Mouse (Mus musculus): ENCODE results near the gene Hpgds. TPM values are rescaled to one million over a fixed set of nuclear protein-coding genes. Genes with fewer than 3 reads are reported as not detected.

Gene Hpgds
- polyA plus RNA-seq (2015; fragmentation: Nextera tagmentation; extraction: Ambion mirVana) = 4.3 and 4.8 TPM in 2 replicates

DNA sequence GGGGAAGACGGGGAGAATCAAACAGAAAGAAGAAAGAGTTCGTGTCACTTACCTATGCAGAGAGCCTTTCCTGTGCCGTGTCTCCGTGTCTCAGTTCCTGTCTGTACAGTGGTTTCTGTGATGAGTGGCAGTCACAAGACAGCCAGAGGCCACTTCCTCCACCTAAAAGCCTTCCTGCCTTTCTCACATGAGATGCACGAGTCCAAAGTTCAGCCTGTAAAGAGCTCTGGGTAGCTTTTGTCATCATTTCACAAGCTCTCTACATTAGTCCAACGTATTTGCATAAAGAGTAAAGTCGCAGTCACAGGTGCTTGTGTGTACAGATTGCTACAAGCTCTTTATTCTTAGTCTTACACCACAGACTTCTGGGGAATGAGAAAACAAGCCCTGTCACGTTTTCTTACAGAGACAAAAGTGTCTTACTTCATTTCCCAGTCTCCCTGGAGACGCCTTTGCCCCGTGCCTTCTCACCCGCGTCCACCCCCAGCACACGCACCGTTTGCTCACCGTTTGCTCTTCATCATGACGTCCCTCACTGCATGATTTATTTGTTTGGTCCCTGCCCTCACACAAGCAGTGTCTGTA, at the start of gene Hpgds:
Gene Hpgds, minus strand, starts transcription at position 288 of the 585 bp plus-strand sequence.
- 17% methylated on average over 16 of the region's 16 CpGs for WGBS
- no peak within 1 kb of the TSS for H3K4me3 ChIP-seq

DNA sequence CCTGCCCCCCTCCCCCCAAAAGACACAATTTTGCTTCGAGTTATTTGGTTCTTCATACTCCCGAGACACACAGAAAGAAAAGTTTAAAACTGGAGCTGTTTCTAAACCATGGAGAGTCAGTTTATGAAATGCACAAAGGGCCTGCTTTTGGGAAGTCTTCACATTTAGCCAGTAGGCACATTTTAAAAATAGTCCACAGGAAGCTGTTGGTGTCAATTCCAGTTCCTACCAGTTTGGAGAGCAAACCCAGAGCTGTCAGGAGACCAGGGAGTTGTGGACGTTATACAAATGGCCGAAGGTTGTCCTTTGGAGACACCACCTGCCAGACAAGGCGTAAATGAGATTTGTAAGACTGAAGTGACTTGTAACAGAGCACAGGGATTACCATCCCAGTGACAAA, 20.3 kb upstream of the Hpgds start:
- Histone ChIP-seq H3K4me3 (no peak overlapping the region), H3K27ac (no peak overlapping the region), H3K4me1 (no peaks in the 10 kb centered on the region), H3K9me3 (no peaks in the 10 kb centered on the region), H3K36me3 (replicated peaks) (no peaks in the 10 kb centered on the region), H3K27me3 (replicated peaks) (no peaks in the 10 kb centered on the region), H3K9ac (no peak overlapping the region), H3K4me2 (no peak overlapping the region)
- ATAC-seq (replicated peaks) = no peak
- WGBS = 56% methylated on average over 5 of the region's 5 CpGs

More for the DNA sequence above, at the start of gene Hpgds:
- H3K27ac ChIP-seq = no peak within 1 kb of the TSS
- no peak within 1 kb of the TSS for H3K9ac ChIP-seq
- H3K36me3 ChIP-seq (replicated peaks) = no peaks in the 10 kb centered on the region
- H3K4me1 ChIP-seq = 0 out of 2 replicates have a peak, but pooled peaks cover 9% of the 10 kb centered on the region
- H3K27me3 ChIP-seq (replicated peaks) = no peaks in the 10 kb centered on the region
- H3K4me2 ChIP-seq = peak within 1 kb of the TSS; percentile 32
- 0 out of 2 replicates have a peak, but pooled peaks have one; percentile 37 for ATAC-seq (replicated peaks)
- no peaks in the 10 kb centered on the region for H3K9me3 ChIP-seq

DNA sequence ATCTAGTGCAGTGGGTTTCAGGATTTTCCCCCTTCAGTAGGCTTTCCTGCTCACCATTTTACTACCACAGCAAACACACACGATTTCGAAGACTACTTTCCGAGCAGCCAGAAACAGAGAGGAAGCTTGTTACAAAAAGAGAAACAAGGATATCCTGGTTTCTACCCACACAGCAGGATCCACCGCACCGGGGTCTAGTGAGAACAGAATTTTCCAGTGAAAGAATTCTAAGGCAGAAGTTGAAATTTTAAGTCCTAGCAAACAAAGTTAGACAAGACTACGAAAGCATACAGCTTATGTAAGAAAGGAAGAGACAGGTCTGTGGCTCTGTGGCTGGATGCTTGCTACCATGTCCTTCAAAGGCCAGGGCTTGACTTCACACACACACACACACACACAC, 19.4 kb upstream of the Hpgds start:
- 79% methylated on average over 6 of the region's 6 CpGs for WGBS
- no peaks in the 10 kb centered on the region for H3K36me3 ChIP-seq (replicated peaks)

DNA sequence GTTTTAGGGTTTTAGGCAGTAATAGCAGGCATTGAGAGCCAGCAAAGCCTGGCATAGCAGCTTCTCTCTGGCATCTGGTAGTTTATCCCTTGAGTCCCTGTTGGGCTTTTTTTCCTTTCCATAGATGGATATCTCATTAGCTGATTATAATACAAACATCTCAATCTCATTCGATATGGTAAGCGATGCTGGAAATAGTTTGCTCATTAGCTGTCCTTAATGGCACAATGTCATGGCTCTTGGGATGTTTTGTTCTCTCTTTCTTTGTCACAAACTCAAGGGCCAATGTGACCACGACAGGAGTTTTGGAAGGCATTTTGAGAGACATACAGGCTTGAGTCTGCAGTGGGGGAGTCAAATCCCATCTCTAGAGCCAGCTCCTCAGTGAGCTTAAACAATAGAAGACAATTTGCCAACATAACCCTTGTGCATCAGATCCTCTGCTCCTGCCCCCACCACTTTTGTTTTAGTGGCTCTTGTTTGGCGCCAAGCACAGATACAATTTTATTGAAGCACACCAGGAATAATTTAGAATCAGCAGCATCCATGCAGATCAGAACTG, 14.8 kb upstream of the Hpgds start:
- Histone ChIP-seq H3K27ac (no peak overlapping the region), H3K4me2 (no peak overlapping the region), H3K9ac (no peak overlapping the region), H3K36me3 (replicated peaks) (no peaks in the 10 kb centered on the region), H3K4me1 (no peaks in the 10 kb centered on the region), H3K27me3 (replicated peaks) (no peaks in the 10 kb centered on the region), H3K9me3 (no peaks in the 10 kb centered on the region), H3K4me3 (no peak overlapping the region)
- no peak for ATAC-seq (replicated peaks)
- WGBS = 52% methylated on average over 4 of the region's 4 CpGs

More for the DNA sequence above, 19.4 kb upstream of the Hpgds start:
- Histone ChIP-seq H3K9me3 (no peaks in the 10 kb centered on the region), H3K4me1 (no peaks in the 10 kb centered on the region), H3K4me3 (no peak overlapping the region), H3K27ac (no peak overlapping the region), H3K9ac (no peak overlapping the region), H3K27me3 (replicated peaks) (no peaks in the 10 kb centered on the region), H3K4me2 (no peak overlapping the region)
- ATAC-seq (replicated peaks) = no peak

DNA sequence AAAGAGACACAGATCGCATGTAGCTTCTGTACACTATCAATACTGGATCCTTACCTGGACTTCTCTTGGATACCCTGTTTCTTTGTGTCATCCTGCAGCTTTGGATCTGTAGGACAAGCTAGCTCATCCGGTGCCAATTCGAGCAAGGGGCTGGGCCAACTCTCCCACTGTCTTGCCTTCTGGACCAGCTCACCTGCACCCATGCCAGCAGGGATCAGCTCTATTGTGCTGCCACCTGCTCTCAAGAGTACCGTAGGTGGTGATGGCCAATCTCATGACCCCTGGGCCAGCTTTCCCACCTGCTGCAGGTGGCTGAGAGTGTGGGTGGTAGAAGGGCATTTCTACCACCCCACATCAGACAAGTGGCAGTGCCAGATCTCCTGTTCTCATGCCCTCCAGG, 12.3 kb upstream of the Hpgds start:
- Histone ChIP-seq H3K27me3 (replicated peaks) (no peaks in the 10 kb centered on the region), H3K27ac (no peak overlapping the region), H3K36me3 (replicated peaks) (no peaks in the 10 kb centered on the region), H3K4me3 (no peak overlapping the region), H3K4me2 (no peak overlapping the region), H3K9me3 (no peaks in the 10 kb centered on the region), H3K9ac (no peak overlapping the region), H3K4me1 (no peaks in the 10 kb centered on the region)
- no peak for ATAC-seq (replicated peaks)
- 90% methylated on average over 4 of the region's 4 CpGs for WGBS

DNA sequence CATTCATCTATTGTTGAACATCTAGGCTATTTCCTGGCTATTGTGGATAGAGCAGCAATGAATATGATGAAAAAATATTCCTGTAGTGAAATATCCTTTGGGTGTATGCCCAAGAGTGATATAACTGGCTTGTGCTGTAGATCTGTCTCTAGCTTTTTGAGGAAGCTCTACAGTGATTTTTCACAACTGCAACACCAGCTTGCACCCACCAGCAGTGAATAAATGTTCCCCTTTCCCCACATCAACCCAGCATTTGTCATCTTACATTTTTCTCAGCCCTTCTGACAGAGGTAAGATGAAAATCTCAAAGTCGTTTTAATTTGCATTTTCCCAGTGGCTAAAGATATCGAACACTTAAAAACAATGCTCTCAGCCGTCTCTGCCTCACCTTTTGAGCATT, 8.9 kb upstream of the Hpgds start:
- Histone ChIP-seq H3K9ac (no peak overlapping the region), H3K4me2 (no peak overlapping the region), H3K36me3 (replicated peaks) (no peaks in the 10 kb centered on the region), H3K4me1 (no peaks in the 10 kb centered on the region), H3K9me3 (no peaks in the 10 kb centered on the region), H3K4me3 (no peak overlapping the region), H3K27ac (no peak overlapping the region), H3K27me3 (replicated peaks) (no peaks in the 10 kb centered on the region)
- ATAC-seq (replicated peaks) = no peak
- 71% methylated on average over 3 of the region's 3 CpGs for WGBS

DNA sequence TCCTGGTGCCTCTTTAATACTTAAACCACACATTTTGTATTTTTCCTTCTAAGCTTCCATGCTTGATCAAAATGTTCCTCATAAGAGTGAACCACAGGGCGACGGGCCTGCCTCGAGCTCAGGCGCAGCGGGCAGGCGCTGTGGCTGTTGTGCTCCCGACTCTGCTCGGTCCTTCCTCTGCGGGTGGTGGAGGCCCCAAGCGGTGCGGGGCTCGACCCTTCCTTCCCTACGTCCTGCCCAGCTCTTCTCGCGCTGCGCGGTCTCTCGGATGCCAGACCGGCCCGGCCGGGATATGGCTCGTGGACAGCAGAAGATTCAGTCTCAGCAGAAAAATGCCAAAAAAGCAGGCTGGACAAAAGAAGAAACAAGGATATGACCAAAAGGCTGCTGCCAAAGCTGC, 6.0 kb upstream of the Hpgds start:
- 0 out of 2 replicates have a peak overlapping the region, but pooled peaks have one; percentile 15 for H3K4me3 ChIP-seq
- 12% methylated on average over 22 of the region's 22 CpGs for WGBS
- no peak overlapping the region for H3K9ac ChIP-seq

DNA sequence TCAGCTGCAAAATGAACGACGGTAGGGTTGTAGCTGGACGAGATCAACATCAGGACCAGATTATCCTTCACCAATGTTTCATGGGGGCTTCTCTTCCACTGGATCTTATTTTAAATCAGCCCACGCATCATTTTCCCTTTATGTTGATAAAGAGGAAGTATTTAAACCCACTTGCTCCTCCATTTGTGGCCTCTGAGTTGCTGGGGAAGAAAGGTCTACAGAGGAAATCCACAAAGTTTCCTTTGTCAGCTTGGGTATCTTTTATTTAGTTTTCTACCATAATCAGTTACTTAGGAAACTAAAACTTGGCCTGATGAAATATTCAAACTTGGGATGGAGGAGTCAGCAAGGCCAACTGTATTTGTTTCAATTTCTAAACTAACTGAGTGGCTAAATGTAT, 1.7 kb upstream of the Hpgds start:
- Histone ChIP-seq H3K27ac (no peak overlapping the region), H3K4me3 (no peak overlapping the region), H3K4me1 (0 out of 2 replicates have a peak, but pooled peaks cover 5% of the 10 kb centered on the region), H3K36me3 (replicated peaks) (no peaks in the 10 kb centered on the region), H3K4me2 (no peak overlapping the region), H3K9me3 (no peaks in the 10 kb centered on the region), H3K9ac (no peak overlapping the region), H3K27me3 (replicated peaks) (no peaks in the 10 kb centered on the region)
- WGBS = 93% methylated on average over 4 of the region's 4 CpGs
- no peak for ATAC-seq (replicated peaks)

More for the DNA sequence above, 6.0 kb upstream of the Hpgds start:
- Histone ChIP-seq H3K4me2 (peak overlapping the region; percentile 45), H3K9me3 (no peaks in the 10 kb centered on the region), H3K27me3 (replicated peaks) (no peaks in the 10 kb centered on the region), H3K27ac (no peak overlapping the region), H3K36me3 (replicated peaks) (no peaks in the 10 kb centered on the region), H3K4me1 (no peaks in the 10 kb centered on the region)
- no peak for ATAC-seq (replicated peaks)

DNA sequence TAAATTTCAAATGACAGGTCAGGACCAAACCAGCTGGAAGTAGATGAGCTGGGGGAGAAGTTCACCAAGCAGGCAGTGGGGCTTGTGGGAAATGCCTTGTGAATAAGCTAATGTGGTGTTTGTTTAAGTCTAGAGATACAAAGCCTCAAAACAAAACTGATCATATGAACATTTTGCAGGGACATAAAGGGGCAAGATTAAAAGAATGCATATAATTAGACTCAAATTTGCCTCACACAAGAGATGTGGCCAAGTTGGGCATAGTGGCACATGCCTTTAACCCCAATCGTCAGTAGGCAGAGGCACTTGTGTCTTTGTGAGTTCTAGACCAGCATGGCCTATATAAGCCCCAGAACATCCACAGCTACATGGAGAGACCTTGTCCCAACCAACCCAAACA, 2.4 kb downstream of the Hpgds start:
- Histone ChIP-seq H3K4me2 (no peak overlapping the region), H3K4me3 (no peak overlapping the region), H3K27ac (no peak overlapping the region), H3K9me3 (no peaks in the 10 kb centered on the region), H3K9ac (no peak overlapping the region), H3K36me3 (replicated peaks) (no peaks in the 10 kb centered on the region), H3K4me1 (peaks cover 13% of the 10 kb centered on the region; the same call in 1 of the 2 replicates), H3K27me3 (replicated peaks) (no peaks in the 10 kb centered on the region)
- ATAC-seq (replicated peaks) = no peak
- 75% methylated on average over 1 of the region's 1 CpGs for WGBS

DNA sequence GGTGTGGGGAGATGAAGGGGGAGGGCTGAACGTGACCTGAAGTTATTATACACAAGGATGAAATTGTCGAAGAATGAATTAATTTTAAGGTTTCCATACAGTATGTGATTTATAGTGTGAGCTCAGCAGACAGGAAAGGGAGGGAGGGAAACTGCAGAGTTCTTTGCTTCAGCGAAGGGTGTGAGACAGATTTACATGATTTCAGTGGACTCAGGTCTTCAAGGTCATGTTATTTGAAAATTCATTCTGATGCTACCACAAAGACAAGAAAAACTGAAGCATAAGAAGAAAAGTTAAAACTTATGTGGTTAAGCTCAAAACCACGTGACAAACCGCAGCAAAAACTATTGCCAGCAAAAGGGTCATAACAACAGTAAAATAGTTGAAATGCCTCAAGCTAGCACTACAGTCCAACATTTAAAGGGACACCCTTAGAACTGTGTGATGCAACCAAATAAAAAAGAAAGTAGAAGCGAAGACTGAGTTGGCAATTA, 3.9 kb downstream of the Hpgds start:
- no peak; the same call in 1 of the 2 replicates for ATAC-seq (replicated peaks)
- Histone ChIP-seq H3K4me3 (no peak overlapping the region), H3K9me3 (no peaks in the 10 kb centered on the region), H3K9ac (no peak overlapping the region), H3K27ac (no peak overlapping the region), H3K4me2 (no peak overlapping the region), H3K4me1 (peaks cover 13% of the 10 kb centered on the region; the same call in 1 of the 2 replicates), H3K36me3 (replicated peaks) (no peaks in the 10 kb centered on the region), H3K27me3 (replicated peaks) (no peaks in the 10 kb centered on the region)
- 43% methylated on average over 6 of the region's 6 CpGs for WGBS

DNA sequence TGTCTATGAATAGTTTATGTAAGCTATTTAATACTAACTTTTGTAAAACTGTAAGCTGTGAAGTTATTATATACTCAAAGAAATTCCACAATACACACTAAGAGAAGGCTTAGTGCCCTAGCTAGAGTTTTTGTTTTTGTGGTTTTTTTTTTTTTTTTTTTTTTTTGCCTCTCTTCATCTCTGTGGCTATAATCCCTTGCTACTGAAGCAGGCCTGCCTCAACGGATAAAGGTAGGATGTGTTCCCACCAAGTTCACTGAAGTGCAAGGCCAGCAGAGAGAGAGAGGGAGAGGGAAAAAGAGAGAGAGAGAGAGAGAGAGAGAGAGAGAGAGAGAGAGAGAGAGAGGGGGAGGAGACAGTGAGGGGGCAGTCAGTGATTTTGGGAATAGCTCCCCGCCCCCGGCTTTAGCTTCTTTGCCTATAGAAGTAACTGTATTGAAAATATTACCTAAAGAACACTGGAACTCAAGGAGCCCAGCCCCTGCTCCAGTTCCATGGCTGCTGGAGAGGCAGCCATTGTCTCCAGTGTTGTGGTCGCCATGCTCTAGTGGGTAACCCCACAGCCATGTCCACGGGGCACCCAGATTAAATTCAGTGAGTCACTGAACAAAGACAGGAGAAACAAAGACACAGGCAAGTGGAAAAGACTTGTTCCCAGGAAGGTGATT, 4.5 kb downstream of the Hpgds start:
- Histone ChIP-seq H3K4me2 (no peak overlapping the region), H3K9me3 (no peaks in the 10 kb centered on the region), H3K4me3 (no peak overlapping the region), H3K4me1 (peaks cover 13% of the 10 kb centered on the region; the same call in 1 of the 2 replicates), H3K27ac (no peak overlapping the region), H3K36me3 (replicated peaks) (no peaks in the 10 kb centered on the region), H3K27me3 (replicated peaks) (no peaks in the 10 kb centered on the region), H3K9ac (no peak overlapping the region)
- 8% methylated on average over 5 of the region's 5 CpGs for WGBS
- ATAC-seq (replicated peaks) = peak; percentile 37; the same call in 1 of the 2 replicates

DNA sequence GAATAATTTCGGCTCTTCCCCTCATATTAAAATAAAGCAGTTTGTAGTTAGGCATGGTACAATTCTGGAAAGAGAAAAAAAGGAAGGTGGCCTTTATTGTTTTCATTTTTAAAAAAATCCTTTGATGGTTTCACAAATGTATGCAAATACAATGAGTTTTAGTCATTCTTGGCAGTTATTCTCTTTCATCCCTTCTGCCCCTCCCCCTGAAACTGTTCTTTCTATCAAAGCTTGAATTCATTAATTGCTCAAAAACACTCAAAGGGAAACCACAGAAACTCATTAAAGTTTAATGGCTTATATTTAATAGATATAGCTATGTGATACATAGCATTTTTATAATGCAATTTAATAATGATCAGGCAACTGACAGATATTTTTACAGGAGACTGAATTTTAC, 6.5 kb downstream of the Hpgds start:
- ATAC-seq (replicated peaks) = no peak
- peaks cover 8% of the 10 kb centered on the region; the same call in 1 of the 2 replicates for H3K4me1 ChIP-seq
- H3K9ac ChIP-seq = no peak overlapping the region
- no peak overlapping the region for H3K4me3 ChIP-seq
- H3K27me3 ChIP-seq (replicated peaks) = no peaks in the 10 kb centered on the region
- 62% methylated on average over 1 of the region's 1 CpGs for WGBS
- no peaks in the 10 kb centered on the region for H3K36me3 ChIP-seq (replicated peaks)
- H3K27ac ChIP-seq = peak overlapping the region; percentile 55; the same call in 1 of the 2 replicates
- H3K4me2 ChIP-seq = no peak overlapping the region
- H3K9me3 ChIP-seq = no peaks in the 10 kb centered on the region

All from midbrain, embryonic 15.5 days (tissue).